Mouse (Mus musculus): Measurements from ENCODE around the gene Sufu.

Gene Sufu

DNA sequence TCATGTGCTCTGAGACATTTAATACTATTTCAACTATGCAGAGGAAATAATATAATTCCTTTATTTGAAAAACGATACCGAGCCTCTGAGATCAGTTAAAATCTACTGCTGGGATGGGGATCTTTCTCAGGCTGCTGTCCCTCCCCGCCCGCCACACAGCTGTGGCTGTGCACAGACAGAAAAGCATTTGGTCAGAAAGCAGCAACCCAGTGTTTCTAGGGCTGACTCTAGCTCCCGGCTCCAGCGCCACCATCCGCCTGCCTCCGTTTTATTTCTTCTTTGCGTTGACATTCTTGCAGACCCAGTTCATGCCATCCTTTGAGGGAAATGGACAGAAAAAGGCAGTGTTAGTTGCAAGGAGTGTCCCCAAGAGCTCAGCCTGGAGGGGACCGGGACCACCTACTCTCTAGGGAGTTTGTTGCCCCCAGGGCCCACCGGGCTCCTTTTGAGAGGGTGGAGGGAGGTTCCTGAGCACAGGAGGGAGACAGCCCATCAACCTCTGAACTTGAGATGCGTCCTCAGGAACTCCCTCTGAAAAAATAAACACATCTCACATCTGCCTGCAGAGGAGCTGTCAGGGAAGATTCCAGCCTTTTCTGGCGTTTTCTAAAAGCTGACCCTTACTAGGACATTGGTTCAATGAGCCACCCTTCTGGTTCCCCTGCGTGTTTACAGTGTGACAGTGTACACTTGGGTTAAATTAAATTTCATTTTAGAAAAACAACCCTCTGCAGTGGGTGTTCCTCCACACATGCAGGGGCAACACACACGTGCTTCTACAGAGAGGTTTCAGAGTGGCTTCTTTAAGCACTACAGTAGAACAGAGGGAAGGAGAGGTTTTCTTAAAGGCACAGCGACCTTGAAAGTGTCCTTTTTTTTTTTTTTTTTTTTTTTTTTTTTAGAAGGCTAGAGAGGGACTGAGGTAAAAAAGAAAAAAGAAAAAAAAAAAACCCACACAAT is 134.7 kb downstream of the Sufu start:
- peak; percentile 34 for DNase-seq (ENCODE audit: low spot score)

- DNase-seq (ENCODE audit: low spot score), result peak; percentile 26
Measured at GRCm38 (mm10) chr19:46532031-46532688, 135.5 kb downstream of the Sufu start.

DNA sequence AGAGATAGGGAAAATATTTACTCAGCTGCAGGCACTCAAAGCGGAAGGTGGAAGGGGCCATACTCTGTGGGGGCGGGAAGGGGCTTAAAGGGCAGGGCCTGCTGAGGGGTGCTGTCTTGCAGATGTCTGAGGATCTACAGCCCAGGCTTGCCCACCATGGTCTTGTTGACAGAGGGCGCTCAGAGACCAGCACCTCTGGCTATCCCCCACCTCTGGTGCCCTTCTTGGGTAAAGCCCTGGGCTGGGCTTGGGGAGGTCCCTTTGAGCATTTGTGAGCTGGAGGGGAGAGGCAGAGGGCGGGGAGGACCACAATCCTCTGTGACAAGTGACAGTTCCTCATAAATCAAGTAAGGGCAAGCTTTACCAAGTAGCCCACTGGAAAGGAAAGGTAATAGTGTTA is 136.4 kb downstream of the Sufu start:
- DNase-seq (ENCODE audit: low spot score), result no peak

GRCm38 (mm10) chr19:46533525-46533924 is 136.8 kb downstream of the Sufu start:
- no peak for DNase-seq (ENCODE audit: low spot score)

DNA sequence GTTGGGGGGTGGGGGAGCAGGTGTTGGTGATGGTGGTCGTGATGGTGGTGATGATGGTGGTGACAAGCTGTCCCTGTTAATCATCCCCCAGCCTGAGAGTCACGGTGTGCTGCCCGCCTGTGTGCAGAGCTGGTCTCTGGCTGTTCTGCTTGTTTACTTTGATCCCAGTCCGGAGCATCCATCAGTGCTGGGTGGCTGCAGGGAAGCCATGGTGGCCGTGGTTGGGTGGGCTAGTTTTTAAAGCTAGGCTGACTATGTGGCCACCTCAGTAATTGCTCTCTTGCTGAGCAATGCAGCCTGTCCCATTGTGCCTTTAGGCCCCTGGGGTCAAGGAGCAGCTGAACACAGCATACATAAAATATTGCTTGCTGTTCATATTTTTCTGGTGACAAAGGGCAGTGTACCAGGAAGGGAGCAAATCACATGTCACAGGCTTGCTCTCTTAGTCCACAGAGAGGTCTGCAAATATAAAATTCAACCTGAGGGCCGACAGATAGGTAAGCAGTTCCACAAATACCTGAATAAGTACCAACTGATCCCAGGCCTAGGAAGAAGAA is 137.9 kb downstream of the Sufu start:
- DNase-seq (ENCODE audit: low spot score), result no peak

GRCm38 (mm10) chr19:46537357-46537756 is 140.7 kb downstream of the Sufu start:
- DNase-seq (ENCODE audit: low spot score), result no peak

DNA sequence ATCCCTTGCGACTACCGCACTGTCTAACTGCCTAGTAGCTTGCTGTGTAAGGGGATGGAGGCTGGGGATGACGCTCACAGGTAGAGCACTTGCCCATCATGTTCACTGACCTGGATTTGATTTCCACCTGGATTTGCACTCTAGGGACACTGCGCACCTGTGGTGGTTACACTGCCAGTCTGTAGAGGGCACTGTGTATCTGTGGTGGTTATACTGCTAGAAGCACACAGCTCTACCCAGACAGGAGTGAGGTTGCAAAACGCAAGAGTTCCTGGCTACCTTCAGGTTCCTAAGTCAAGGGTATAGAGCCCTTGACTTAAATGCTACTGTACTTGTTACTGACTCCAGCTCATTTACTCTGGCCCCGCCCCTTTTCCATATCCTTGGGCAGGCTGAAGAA is 141.5 kb downstream of the Sufu start:
- no peak for DNase-seq (ENCODE audit: low spot score)
